Mouse (Mus musculus) kidney, adult 2 months (tissue): ENCODE data around the gene Coro2b. TPM values are rescaled to one million over a fixed set of nuclear protein-coding genes. Genes with fewer than 3 reads are reported as not detected.

Experiments used
- DNase-seq: peaks from one replicate; pipeline ENCODE4 v3.0.0; 2021
- H3K27ac ChIP-seq: fragments of 200-500 bp; 2 replicates; pipeline ENCODE4 v1.5.1; 2012; ENCODE audit warnings: low read depth, low read length, control low read depth, inconsistent platforms; ENCODE audit not compliant: insufficient read depth
- H3K27me3 ChIP-seq: fragments of 200-500 bp; replicated peaks from 2 replicates; pipeline ENCODE4 v1.6.1; 2012; ENCODE audit warnings: mild to moderate bottlenecking, moderate library complexity, low read length, inconsistent platforms; ENCODE audit not compliant: control insufficient read depth, insufficient read depth
- H3K36me3 ChIP-seq: fragments of 200-500 bp; 2 replicates; pipeline ENCODE4 v1.6.1; 2012; ENCODE audit warnings: mild to moderate bottlenecking, moderate library complexity, low read length, inconsistent platforms; ENCODE audit not compliant: control insufficient read depth, insufficient read depth
- H3K4me1 ChIP-seq: fragments of 200-500 bp; 2 replicates; pipeline ENCODE4 v1.6.1; 2011; ENCODE audit warnings: low read length; ENCODE audit not compliant: control insufficient read depth, insufficient read depth
- H3K4me3 ChIP-seq: fragments of 200-500 bp; 2 replicates; pipeline ENCODE4 v1.5.1; 2011; ENCODE audit warnings: mild to moderate bottlenecking, low read depth, low read length, control low read depth; ENCODE audit not compliant: insufficient read depth
- CTCF ChIP-seq: fragments of 200-500 bp; conservative IDR thresholded peaks from 2 replicates; pipeline ENCODE4 v1.5.1; 2011; ENCODE audit warnings: low read depth, mild to moderate bottlenecking, control low read depth, low read length, moderate library complexity, mixed read lengths; ENCODE audit not compliant: insufficient read depth, insufficient read length
- POLR2A ChIP-seq: fragments of 200-500 bp; IDR thresholded peaks from one replicate; pipeline ENCODE4 v1.6.1; 2011; ENCODE audit warnings: low read depth, low read length, control low read depth
- WGBS: fragments of 180-500 bp; shearing (Covaris S2); methylation state at CpG from one replicate; pipeline ENCODE4 v1.1.7; 2018; 5-methylcytosine and 5-hydroxymethylcytosine counted together
- polyA plus RNA-seq: library from polyadenylated mRNA; depleted of rRNA; stranded (reverse); fragments of >200 nt; gene quantifications from 2 replicates; pipeline ENCODE4 v1.2.3, GENCODE M21; 2012

Gene Coro2b
- polyA plus RNA-seq, 1 experiment: 9.8 TPM

DNA sequence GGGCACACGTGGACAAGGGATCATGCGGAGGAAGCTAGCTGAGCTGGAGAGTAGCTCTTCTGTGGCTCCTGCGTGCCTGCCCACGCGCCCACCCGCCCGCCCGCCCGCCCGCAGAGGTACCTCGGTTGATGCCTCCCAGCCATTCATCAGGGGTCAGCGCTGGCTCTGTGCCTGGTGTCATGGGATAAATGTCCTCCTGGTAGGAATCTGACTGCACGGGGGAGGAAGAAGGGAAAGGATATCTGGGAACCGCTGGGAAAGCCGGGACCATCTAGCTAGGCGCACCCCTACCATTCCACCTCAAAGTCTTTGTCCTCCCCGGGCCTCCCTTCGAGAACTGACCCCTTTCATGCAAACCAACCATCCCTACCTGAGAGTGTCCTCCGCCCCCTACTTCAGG, 110.8 kb downstream of the Coro2b start:
- H3K27me3 ChIP-seq: no peaks in the 10 kb centered on the region
- H3K36me3 ChIP-seq: no peaks in the 10 kb centered on the region
- DNase-seq: no peak
- TF ChIP-seq CTCF (no peak), POLR2A (no peak)
- WGBS: 66% methylated on average over 19 of the region's 19 CpGs
- H3K4me1 ChIP-seq: peaks cover 18% of the 10 kb centered on the region
- H3K27ac ChIP-seq: no peak overlapping the region; the same call in 1 of the 2 replicates
- no peak overlapping the region for H3K4me3 ChIP-seq

- no peaks in the 10 kb centered on the region for H3K36me3 ChIP-seq
- no peak for TF ChIP-seq CTCF
- TF ChIP-seq POLR2A: no peak
- H3K27me3 ChIP-seq: no peaks in the 10 kb centered on the region
- peaks cover 18% of the 10 kb centered on the region for H3K4me1 ChIP-seq
- peak; percentile 67 for DNase-seq
- peak overlapping the region; percentile 59 for H3K27ac ChIP-seq
- WGBS: 24% methylated on average over 5 of the region's 5 CpGs
- H3K4me3 ChIP-seq: no peak overlapping the region
Measured at GRCm38 (mm10) chr9:62425265-62425664, 111.6 kb downstream of the Coro2b start.

DNA sequence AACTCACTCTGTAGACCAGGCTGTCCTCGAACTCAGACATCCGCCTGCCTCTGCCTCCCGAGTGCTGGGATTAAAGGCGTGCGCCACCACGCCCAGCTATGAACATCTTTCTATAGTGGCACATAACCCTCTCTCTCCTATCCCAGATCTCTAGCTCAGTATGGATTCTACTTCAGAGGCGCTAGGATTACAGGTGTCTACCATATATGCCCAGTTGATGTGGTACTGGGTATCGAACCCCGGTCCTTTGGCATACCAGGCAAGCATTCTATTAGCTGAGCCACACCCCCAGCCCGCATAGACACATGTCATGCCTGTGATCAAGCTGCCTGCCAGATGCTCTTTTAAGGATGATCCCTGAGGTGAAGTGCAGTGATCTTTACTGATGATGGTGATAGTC, 113.0 kb downstream of the Coro2b start:
- no peak for DNase-seq
- H3K36me3 ChIP-seq: no peaks in the 10 kb centered on the region
- H3K4me1 ChIP-seq: peaks cover 18% of the 10 kb centered on the region
- no peak for TF ChIP-seq POLR2A
- no peak for TF ChIP-seq CTCF
- WGBS: 97% methylated on average over 10 of the region's 10 CpGs
- H3K27me3 ChIP-seq: no peaks in the 10 kb centered on the region
- H3K27ac ChIP-seq: no peak overlapping the region
- H3K4me3 ChIP-seq: no peak overlapping the region

- H3K36me3 ChIP-seq: no peaks in the 10 kb centered on the region
- no peak overlapping the region for H3K27ac ChIP-seq
- WGBS: 79% methylated on average over 10 of the region's 10 CpGs
- H3K27me3 ChIP-seq: no peaks in the 10 kb centered on the region
- TF ChIP-seq CTCF: no peak
- DNase-seq: no peak
- H3K4me3 ChIP-seq: no peak overlapping the region
- peaks cover 18% of the 10 kb centered on the region for H3K4me1 ChIP-seq
Measured at GRCm38 (mm10) chr9:62422926-62423325, 113.9 kb downstream of the Coro2b start.

- H3K4me1 ChIP-seq: peaks cover 13% of the 10 kb centered on the region
- H3K27me3 ChIP-seq: no peaks in the 10 kb centered on the region
- WGBS: 98% methylated on average over 6 of the region's 6 CpGs
- H3K36me3 ChIP-seq: no peaks in the 10 kb centered on the region
- TF ChIP-seq POLR2A (no peak), CTCF (no peak)
- no peak for DNase-seq
- H3K27ac ChIP-seq: no peak overlapping the region
- no peak overlapping the region for H3K4me3 ChIP-seq
Measured at GRCm38 (mm10) chr9:62421911-62422310, 114.9 kb downstream of the Coro2b start.

- Histone ChIP-seq H3K4me3 (peak overlapping the region; percentile 51), H3K4me1 (peaks cover 9% of the 10 kb centered on the region; the same call in 1 of the 2 replicates), H3K36me3 (no peaks in the 10 kb centered on the region), H3K27me3 (no peaks in the 10 kb centered on the region), H3K27ac (peak overlapping the region; percentile 85)
- TF ChIP-seq CTCF (no peak), POLR2A (peak; percentile 70)
- 4% methylated on average over 13 of the region's 13 CpGs for WGBS
- peak; percentile 94 for DNase-seq
Measured at GRCm38 (mm10) chr9:62421027-62421426, 115.8 kb downstream of the Coro2b start.

GRCm38 (mm10) chr9:62420261-62420917, 116.5 kb downstream of the Coro2b start:
- Histone ChIP-seq H3K4me1 (peaks cover 9% of the 10 kb centered on the region; the same call in 1 of the 2 replicates), H3K36me3 (no peaks in the 10 kb centered on the region), H3K27ac (peak overlapping the region; percentile 85), H3K4me3 (peak overlapping the region; percentile 20; the same call in 1 of the 2 replicates), H3K27me3 (no peaks in the 10 kb centered on the region)
- TF ChIP-seq CTCF: no peak
- TF ChIP-seq POLR2A: no peak
- peak; percentile 54 for DNase-seq
- 75% methylated on average over 10 of the region's 10 CpGs for whole genome bisulfite sequencing
